8 mouse cellular contexts compared by ENCODE assay signal in genomic region chr12:112723028-112723330, GRCm38 (mm10). TPM values are rescaled to one million over a fixed set of nuclear protein-coding genes. Genes with fewer than 3 reads are reported as not detected.
DNase-seq lines count a peak whose midpoint lies in the region; ATAC-seq lines count a peak whose summit lies in the region.

No protein-coding gene starts in this region.

- ATAC-seq in heart, embryonic 14.5 days (ENCODE audit: insufficient number of reproducible peaks, insufficient read depth, low FRiP score, low read depth), result no peak
- ATAC-seq in hindbrain, embryonic 13.5 days (ENCODE audit: low FRiP score), result peak; percentile 15; the same call in 1 of the 2 replicates
- ATAC-seq in midbrain, embryonic 11.5 days (ENCODE audit: low FRiP score), result peak; percentile 17; the same call in 1 of the 2 replicates

- no peak overlapping the region for H3K27ac ChIP-seq in heart, embryonic 14.5 days (replicated peaks in 1 of 2; ENCODE audit: control insufficient read depth in 1 of 2, insufficient read depth in 1 of 2, low read depth in 2 of 2, low read length in 2 of 2)
- H3K27ac ChIP-seq in brown adipose tissue, adult 24 weeks (replicated peaks; ENCODE audit: low read depth, low read length), result no peak overlapping the region
- peak overlapping the region; percentile 81 for H3K27ac ChIP-seq in hindbrain, embryonic 13.5 days
- no peak overlapping the region for H3K27ac ChIP-seq in midbrain, embryonic 11.5 days (ENCODE audit: low read depth, low read length)

- DNase-seq in heart, postnatal 14 days, result no peak
- no peak for DNase-seq in midbrain, embryonic 11.5 days (ENCODE audit: low spot score, missing footprints)
- DNase-seq in adipocyte (ENCODE audit: low spot score), result no peak
- no peak for DNase-seq in c-Kit-positive CD71-positive TER-119-positive erythroid progenitor cells, embryonic 14.5 days (ENCODE audit: low spot score)
- DNase-seq in left cerebral cortex, postnatal 10 days (ENCODE audit: extremely low spot score in 1 of 2, low spot score in 2 of 2), result no peak

- peaks cover 5 to 11% of the 10 kb centered on the region in 2 experiments; a peak in 3 of 4 replicates for H3K4me1 ChIP-seq in heart, embryonic 14.5 days (ENCODE audit: control insufficient read depth in 2 of 2, insufficient read depth in 2 of 2, low read length in 2 of 2)
- peaks cover 4% of the 10 kb centered on the region; the same call in 1 of the 2 replicates for H3K4me1 ChIP-seq in brown adipose tissue, adult 24 weeks (ENCODE audit: control insufficient read depth, insufficient read depth, insufficient read length, low read length)
- H3K4me1 ChIP-seq in hindbrain, embryonic 13.5 days (replicated peaks), result peaks cover 56% of the 10 kb centered on the region
- H3K4me1 ChIP-seq in midbrain, embryonic 11.5 days (ENCODE audit: control insufficient read depth, insufficient read depth, low read length), result peaks cover 9% of the 10 kb centered on the region

- H3K4me2 ChIP-seq in heart, embryonic 14.5 days (ENCODE audit: low read length), result peak overlapping the region; percentile 99
- peak overlapping the region; percentile 83 for H3K4me2 ChIP-seq in hindbrain, embryonic 13.5 days
- peak overlapping the region; percentile 100 for H3K4me2 ChIP-seq in midbrain, embryonic 11.5 days

- intact Hi-C loops in heart, postnatal 14 days (cut with DNase I), result no loop called here
- intact Hi-C loops in left cerebral cortex, postnatal 10 days (cut with DNase I), result no loop called here

- H3K9me3 ChIP-seq in heart, embryonic 14.5 days (ENCODE audit: control insufficient read depth, low read length), result no peaks in the 10 kb centered on the region
- H3K9me3 ChIP-seq in hindbrain, embryonic 13.5 days, result no peaks in the 10 kb centered on the region
- no peaks in the 10 kb centered on the region for H3K9me3 ChIP-seq in midbrain, embryonic 11.5 days (ENCODE audit: control insufficient read depth, low read length)

- H3K36me3 ChIP-seq in heart, embryonic 14.5 days (ENCODE audit: control insufficient read depth, insufficient read depth, low read length), result no peaks in the 10 kb centered on the region
- peaks cover 23% of the 10 kb centered on the region for H3K36me3 ChIP-seq in hindbrain, embryonic 13.5 days
- no peaks in the 10 kb centered on the region for H3K36me3 ChIP-seq in midbrain, embryonic 11.5 days (ENCODE audit: control insufficient read depth, insufficient read depth, low read length)

- H3K4me3 ChIP-seq in heart, embryonic 14.5 days (ENCODE audit: control insufficient read depth in 1 of 2, insufficient read depth in 1 of 2, low read depth in 1 of 2, low read length in 2 of 2), result peak overlapping the region; percentile 67 to 70
- peak overlapping the region; percentile 68 for H3K4me3 ChIP-seq in brown adipose tissue, adult 24 weeks (ENCODE audit: insufficient read depth, low read depth, low read length)
- H3K4me3 ChIP-seq in hindbrain, embryonic 13.5 days, result peak overlapping the region; percentile 88
- peak overlapping the region; percentile 74 for H3K4me3 ChIP-seq in midbrain, embryonic 11.5 days (ENCODE audit: low read depth, low read length)

- peak overlapping the region; percentile 82 for H3K9ac ChIP-seq in heart, embryonic 14.5 days (ENCODE audit: low read length)
- H3K9ac ChIP-seq in hindbrain, embryonic 13.5 days, result peak overlapping the region; percentile 97
- peak overlapping the region; percentile 71; the same call in 1 of the 2 replicates for H3K9ac ChIP-seq in midbrain, embryonic 11.5 days (ENCODE audit: low read length)

- 24% methylated on average over 5 of the region's 5 CpGs for WGBS in heart, embryonic 14.5 days
- 10% methylated on average over 5 of the region's 5 CpGs for WGBS in hindbrain, embryonic 13.5 days
- WGBS in midbrain, embryonic 11.5 days, result 12% methylated on average over 5 of the region's 5 CpGs

- 0 out of 2 replicates have a peak, but pooled peaks cover 3% of the 10 kb centered on the region for H3K27me3 ChIP-seq in heart, embryonic 14.5 days (ENCODE audit: control insufficient read depth, insufficient read depth, low read length)
- peaks cover 29% of the 10 kb centered on the region for H3K27me3 ChIP-seq in hindbrain, embryonic 13.5 days
- H3K27me3 ChIP-seq in midbrain, embryonic 11.5 days (ENCODE audit: control insufficient read depth, insufficient read depth, low read length), result peaks cover 30% of the 10 kb centered on the region

RNA-seq across cellular contexts. Expression of gene Cep170b, which starts 2.7 kb away (rescaled TPM):
- 5.0 and 6.1 TPM in 2 replicates for polyA plus RNA-seq in heart, embryonic 14.5 days (2014; fragmentation: Nextera tagmentation; extraction: Ambion mirVana)
- 1 to 10 TPM; 8.6 to 9.9 TPM for total RNA-seq in heart, postnatal 14 days (2021)
- 1.6 and 1.8 TPM in 2 replicates for polyA plus RNA-seq in brown adipose tissue, adult 24 weeks (2012; ENCODE audit: insufficient read depth, insufficient read length, missing spikeins)
- polyA plus RNA-seq in hindbrain, embryonic 13.5 days (2015; fragmentation: Nextera tagmentation; extraction: Ambion mirVana), result 24.2 and 24.9 TPM in 2 replicates
- polyA plus RNA-seq in midbrain, embryonic 11.5 days (2014; fragmentation: Nextera tagmentation; extraction: Ambion mirVana), result 5.2 and 5.5 TPM in 2 replicates
- total RNA-seq in left cerebral cortex, postnatal 10 days (2021), result 100 to 1,000 TPM; 222 to 234 TPM

RNA-seq across cellular contexts. Expression of gene Pld4, which starts 37.5 kb away (rescaled TPM):
- polyA plus RNA-seq in heart, embryonic 14.5 days (2014; fragmentation: Nextera tagmentation; extraction: Ambion mirVana), result 6.0 and 6.8 TPM in 2 replicates
- 1 to 10 TPM; 6.3 to 8.0 TPM for total RNA-seq in heart, postnatal 14 days (2021)
- polyA plus RNA-seq in brown adipose tissue, adult 24 weeks (2012; ENCODE audit: insufficient read depth, insufficient read length, missing spikeins), result 7.5 and 9.4 TPM in 2 replicates
- 6.4 and 7.0 TPM in 2 replicates for polyA plus RNA-seq in hindbrain, embryonic 13.5 days (2015; fragmentation: Nextera tagmentation; extraction: Ambion mirVana)
- polyA plus RNA-seq in midbrain, embryonic 11.5 days (2014; fragmentation: Nextera tagmentation; extraction: Ambion mirVana), result 3.5 and 4.2 TPM in 2 replicates
- 10 to 100 TPM in 1 of 2 experiments, 1 to 10 TPM in 1; 10.0 to 11.9 TPM for total RNA-seq in left cerebral cortex, postnatal 10 days (2021)

RNA-seq across cellular contexts. Expression of gene Zbtb42, which starts 44.4 kb away (rescaled TPM):
- 5.3 and 6.7 TPM in 2 replicates for polyA plus RNA-seq in heart, embryonic 14.5 days (2014; fragmentation: Nextera tagmentation; extraction: Ambion mirVana)
- total RNA-seq in heart, postnatal 14 days (2021), result 1 to 10 TPM; 5.8 to 7.2 TPM
- 0.58 and 0.75 TPM in 2 replicates for polyA plus RNA-seq in brown adipose tissue, adult 24 weeks (2012; ENCODE audit: insufficient read depth, insufficient read length, missing spikeins)
- polyA plus RNA-seq in hindbrain, embryonic 13.5 days (2015; fragmentation: Nextera tagmentation; extraction: Ambion mirVana), result 3.6 and 4.6 TPM in 2 replicates
- 4.8 and 5.1 TPM in 2 replicates for polyA plus RNA-seq in midbrain, embryonic 11.5 days (2014; fragmentation: Nextera tagmentation; extraction: Ambion mirVana)
- under 1 TPM; 0.28 to 0.34 TPM for total RNA-seq in left cerebral cortex, postnatal 10 days (2021)

RNA-seq across cellular contexts. Expression of gene Akt1, which starts 48.3 kb away (rescaled TPM):
- polyA plus RNA-seq in heart, embryonic 14.5 days (2014; fragmentation: Nextera tagmentation; extraction: Ambion mirVana), result 163 and 182 TPM in 2 replicates
- total RNA-seq in heart, postnatal 14 days (2021), result 100 to 1,000 TPM; 217 to 237 TPM
- polyA plus RNA-seq in brown adipose tissue, adult 24 weeks (2012; ENCODE audit: insufficient read depth, insufficient read length, missing spikeins), result 31.5 and 38.8 TPM in 2 replicates
- polyA plus RNA-seq in hindbrain, embryonic 13.5 days (2015; fragmentation: Nextera tagmentation; extraction: Ambion mirVana), result 60.8 and 64.5 TPM in 2 replicates
- polyA plus RNA-seq in midbrain, embryonic 11.5 days (2014; fragmentation: Nextera tagmentation; extraction: Ambion mirVana), result 62.5 and 82.6 TPM in 2 replicates
- 100 to 1,000 TPM; 166 to 169 TPM for total RNA-seq in left cerebral cortex, postnatal 10 days (2021)
